Mouse (Mus musculus) neural tube, embryonic 11.5 days (tissue): ENCODE measurements around the gene Ndp. TPM values are rescaled to one million over a fixed set of nuclear protein-coding genes. Genes with fewer than 3 reads are reported as not detected.

Experiments
- ATAC-seq: fragments of 200-750 bp; cut with Nextera tagmentation; 2 replicates; pipeline ENCODE4 v1.8.0; 2017; ENCODE audit warnings: moderate number of reproducible peaks, mild to moderate bottlenecking, moderate TSS enrichment, moderate library complexity; ENCODE audit not compliant: insufficient read depth, low FRiP score, low TSS enrichment
- DNase-seq: peaks from one replicate; pipeline ENCODE4 v3.0.0-alpha.2; 2015; ENCODE audit warnings: low spot score
- H3K27ac ChIP-seq: fragments of 300-500 bp; sonication (generic); 2 replicates; pipeline ENCODE4 v1.5.1; 2014; ENCODE audit warnings: low read depth, mild to moderate bottlenecking, low read length
- H3K27me3 ChIP-seq: fragments of 300-500 bp; sonication (generic); 2 replicates; pipeline ENCODE4 v1.6.1; 2014; ENCODE audit warnings: mild to moderate bottlenecking, low read length, mixed read lengths; ENCODE audit not compliant: control insufficient read depth, insufficient read depth
- H3K36me3 ChIP-seq: fragments of 300-500 bp; sonication (generic); 2 replicates; pipeline ENCODE4 v1.6.1; 2014; ENCODE audit warnings: mild to moderate bottlenecking, low read length, moderate library complexity, mixed read lengths; ENCODE audit not compliant: control insufficient read depth, insufficient read depth
- H3K4me1 ChIP-seq: fragments of 300-500 bp; sonication (generic); 2 replicates; pipeline ENCODE4 v1.6.1; 2014; ENCODE audit warnings: low read length, mixed read lengths; ENCODE audit not compliant: control insufficient read depth, insufficient read depth
- H3K4me2 ChIP-seq: fragments of 300-500 bp; sonication (generic); 2 replicates; pipeline ENCODE4 v1.6.1; 2014; ENCODE audit warnings: low read depth, mild to moderate bottlenecking, moderate library complexity
- H3K4me3 ChIP-seq: fragments of 300-500 bp; sonication (generic); 2 replicates; pipeline ENCODE4 v1.5.1; 2014; ENCODE audit warnings: low read depth, low read length
- H3K9ac ChIP-seq: fragments of 300-500 bp; sonication (generic); 2 replicates; pipeline ENCODE4 v1.6.1; 2014; ENCODE audit warnings: mild to moderate bottlenecking, low read length
- H3K9me3 ChIP-seq: fragments of 300-500 bp; sonication (generic); 2 replicates; pipeline ENCODE4 v1.6.1; 2016; ENCODE audit warnings: low read length; ENCODE audit not compliant: control insufficient read depth
- WGBS: fragments of 180-500 bp; shearing (Covaris S2); extraction: QIAGEN DNeasy Blood & Tissue Kit; methylation state at CpG from one replicate; pipeline ENCODE4 v1.1.7; 2014; 5-methylcytosine and 5-hydroxymethylcytosine counted together
- polyA plus RNA-seq: library from polyadenylated mRNA; unstranded; fragments of >200 nt; fragmentation: Nextera tagmentation; extraction: Ambion mirVana; gene quantifications from 2 replicates; pipeline ENCODE4 v1.2.1, GENCODE M21; 2014

The Ndp gene
- 7.7 and 8.4 TPM in 2 replicates for polyA plus RNA-seq

DNA sequence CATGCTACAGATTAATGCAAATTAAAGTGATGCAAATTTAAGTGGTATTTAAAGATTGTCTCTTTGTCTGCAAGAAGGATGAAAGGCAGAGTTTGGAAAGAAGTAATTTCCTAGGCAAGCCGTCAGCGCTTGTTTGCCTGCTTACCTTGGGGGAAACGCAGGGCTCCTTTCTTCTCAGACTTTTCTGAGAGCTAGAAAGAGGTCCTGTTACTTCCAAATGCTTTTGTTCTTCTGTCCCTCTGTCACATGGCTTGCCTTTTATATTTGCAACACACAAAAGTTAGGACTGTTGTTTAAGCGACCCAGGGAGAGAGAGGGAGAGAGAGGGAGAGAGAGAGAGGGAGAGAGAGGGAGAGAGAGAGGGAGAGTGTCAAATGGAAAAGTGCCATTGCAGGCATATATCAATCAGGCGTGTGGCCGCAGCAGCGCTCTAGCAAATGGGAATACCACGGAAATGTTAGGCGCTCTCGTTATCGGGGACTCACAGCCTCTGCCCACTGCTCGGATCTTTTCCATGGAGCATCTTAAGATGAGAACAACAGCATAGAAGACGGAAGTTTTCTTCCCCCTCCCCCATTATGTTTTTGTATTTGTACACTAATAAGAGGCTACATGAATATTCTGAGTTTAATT, at the start of gene Ndp:
Gene Ndp, minus strand, starts transcription at position 534 of the 633 bp plus-strand sequence.
- Histone ChIP-seq H3K9ac (peak within 1 kb of the TSS; percentile 18; the same call in 1 of the 2 replicates), H3K4me2 (peak within 1 kb of the TSS; percentile 39), H3K9me3 (no peaks in the 10 kb centered on the region), H3K4me1 (no peaks in the 10 kb centered on the region), H3K27ac (peak within 1 kb of the TSS; percentile 9), H3K4me3 (peak within 1 kb of the TSS; percentile 18), H3K36me3 (no peaks in the 10 kb centered on the region), H3K27me3 (no peaks in the 10 kb centered on the region)
- 16% methylated on average over 13 of the region's 13 CpGs for WGBS
- ATAC-seq (no peak), DNase-seq (peak; percentile 12)

DNA sequence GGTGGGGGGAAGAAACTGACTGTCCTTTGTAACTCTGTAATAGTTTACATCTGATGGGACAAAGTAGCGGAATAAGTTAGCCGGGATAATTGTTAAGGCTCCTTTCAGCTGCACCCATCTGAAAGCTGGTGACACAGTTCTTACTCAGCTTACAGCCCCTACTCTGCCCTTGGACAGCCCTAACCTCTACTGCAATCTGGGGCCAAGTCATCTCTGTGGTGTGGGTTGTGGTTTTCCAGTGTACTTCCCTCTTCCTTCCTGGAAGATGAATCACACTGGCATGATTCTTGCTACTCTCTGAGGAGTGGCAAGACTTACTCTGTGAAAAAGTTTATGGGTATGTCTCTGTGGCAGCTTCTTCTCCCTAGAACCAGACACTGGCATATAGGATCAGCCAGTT, 43.2 kb upstream of the Ndp start:
- WGBS: 91% methylated on average over 2 of the region's 2 CpGs
- no peak for ATAC-seq
- no peak overlapping the region for H3K27ac ChIP-seq

DNA sequence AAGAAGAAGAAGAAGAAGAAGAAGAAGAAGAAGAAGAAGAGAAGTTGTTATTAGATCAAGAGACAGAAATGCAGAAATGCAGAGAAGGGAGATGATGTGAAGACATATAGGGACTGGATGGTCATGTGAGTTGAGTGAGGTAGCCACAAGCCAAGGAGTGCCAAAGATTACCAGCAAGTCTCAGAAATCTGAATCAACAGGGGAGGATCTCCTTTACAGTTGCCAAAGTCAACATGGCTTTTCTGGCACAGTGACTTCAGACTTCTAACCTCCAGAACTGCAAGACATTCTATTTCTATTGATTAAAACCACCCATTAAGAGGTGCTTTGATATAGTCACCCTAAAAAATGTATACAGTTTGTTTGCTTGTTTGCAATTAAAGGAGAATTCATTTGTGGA, 6.4 kb upstream of the Ndp start:
- Histone ChIP-seq H3K36me3 (no peaks in the 10 kb centered on the region), H3K27ac (no peak overlapping the region)

More for the DNA sequence above, 43.2 kb upstream of the Ndp start:
- no peak overlapping the region for H3K9ac ChIP-seq
- H3K4me2 ChIP-seq: no peak overlapping the region
- no peaks in the 10 kb centered on the region for H3K27me3 ChIP-seq
- H3K4me3 ChIP-seq: no peak overlapping the region
- no peaks in the 10 kb centered on the region for H3K9me3 ChIP-seq
- no peaks in the 10 kb centered on the region for H3K4me1 ChIP-seq
- DNase-seq: no peak
- H3K36me3 ChIP-seq: no peaks in the 10 kb centered on the region

DNA sequence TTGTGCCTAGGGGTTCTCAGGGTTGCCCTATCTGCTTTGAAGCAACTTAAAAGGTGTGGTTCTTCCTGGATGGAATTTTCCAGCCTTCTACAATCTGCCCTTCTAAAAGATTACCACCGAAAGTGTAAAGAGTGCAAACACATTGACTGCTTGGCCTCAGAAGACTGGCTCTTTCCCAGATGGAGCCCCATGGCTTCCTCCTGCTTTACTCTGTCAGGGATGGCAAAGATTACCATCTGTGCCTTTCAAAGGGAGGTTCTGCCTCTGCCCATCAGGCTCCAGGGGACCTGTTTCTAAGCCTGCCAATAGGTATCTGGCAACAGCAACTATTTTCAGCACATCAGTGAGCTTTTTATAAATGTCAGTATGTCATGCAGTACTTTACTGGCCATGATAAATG, 1.5 kb upstream of the Ndp start:
- ATAC-seq: no peak
- 83% methylated on average over 1 of the region's 1 CpGs for WGBS
- Histone ChIP-seq H3K4me3 (no peak overlapping the region), H3K27ac (no peak overlapping the region), H3K4me2 (no peak overlapping the region), H3K4me1 (no peaks in the 10 kb centered on the region), H3K9ac (no peak overlapping the region), H3K36me3 (no peaks in the 10 kb centered on the region), H3K9me3 (no peaks in the 10 kb centered on the region), H3K27me3 (no peaks in the 10 kb centered on the region)
- DNase-seq: no peak

More for the DNA sequence above, 6.4 kb upstream of the Ndp start:
- ATAC-seq (no peak), DNase-seq (no peak)
- no peaks in the 10 kb centered on the region for H3K27me3 ChIP-seq
- no peak overlapping the region for H3K4me2 ChIP-seq
- H3K4me1 ChIP-seq: no peaks in the 10 kb centered on the region
- no peak overlapping the region for H3K4me3 ChIP-seq
- H3K9me3 ChIP-seq: no peaks in the 10 kb centered on the region
- H3K9ac ChIP-seq: no peak overlapping the region

DNA sequence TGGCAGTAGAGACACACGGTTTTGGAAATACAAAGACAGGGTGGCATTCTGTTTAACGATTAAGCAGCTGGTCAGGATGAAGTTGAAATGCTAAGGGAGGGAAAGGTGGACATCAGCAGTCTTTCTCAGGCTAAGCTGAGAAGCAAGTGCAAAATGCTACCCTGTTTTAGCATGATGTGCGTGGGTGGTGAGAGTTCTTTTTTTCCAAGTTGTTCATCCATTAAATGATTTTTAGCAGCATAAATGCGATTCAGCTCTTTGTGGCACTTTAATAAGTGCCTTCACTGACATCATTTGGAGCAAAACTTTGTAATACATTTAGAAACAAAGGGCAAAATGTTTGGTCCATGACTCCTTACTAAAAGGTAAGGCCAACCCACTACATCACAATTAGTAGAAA, 337 bp upstream of the Ndp start:
- no peak overlapping the region for H3K9ac ChIP-seq
- no peaks in the 10 kb centered on the region for H3K4me1 ChIP-seq
- ATAC-seq (no peak), DNase-seq (no peak)
- H3K9me3 ChIP-seq: no peaks in the 10 kb centered on the region
- no peak overlapping the region; the same call in 1 of the 2 replicates for H3K4me3 ChIP-seq
- 38% methylated on average over 4 of the region's 4 CpGs for WGBS
- no peaks in the 10 kb centered on the region for H3K27me3 ChIP-seq
- peak overlapping the region; percentile 39 for H3K4me2 ChIP-seq
- no peaks in the 10 kb centered on the region for H3K36me3 ChIP-seq
- H3K27ac ChIP-seq: no peak overlapping the region; the same call in 1 of the 2 replicates

DNA sequence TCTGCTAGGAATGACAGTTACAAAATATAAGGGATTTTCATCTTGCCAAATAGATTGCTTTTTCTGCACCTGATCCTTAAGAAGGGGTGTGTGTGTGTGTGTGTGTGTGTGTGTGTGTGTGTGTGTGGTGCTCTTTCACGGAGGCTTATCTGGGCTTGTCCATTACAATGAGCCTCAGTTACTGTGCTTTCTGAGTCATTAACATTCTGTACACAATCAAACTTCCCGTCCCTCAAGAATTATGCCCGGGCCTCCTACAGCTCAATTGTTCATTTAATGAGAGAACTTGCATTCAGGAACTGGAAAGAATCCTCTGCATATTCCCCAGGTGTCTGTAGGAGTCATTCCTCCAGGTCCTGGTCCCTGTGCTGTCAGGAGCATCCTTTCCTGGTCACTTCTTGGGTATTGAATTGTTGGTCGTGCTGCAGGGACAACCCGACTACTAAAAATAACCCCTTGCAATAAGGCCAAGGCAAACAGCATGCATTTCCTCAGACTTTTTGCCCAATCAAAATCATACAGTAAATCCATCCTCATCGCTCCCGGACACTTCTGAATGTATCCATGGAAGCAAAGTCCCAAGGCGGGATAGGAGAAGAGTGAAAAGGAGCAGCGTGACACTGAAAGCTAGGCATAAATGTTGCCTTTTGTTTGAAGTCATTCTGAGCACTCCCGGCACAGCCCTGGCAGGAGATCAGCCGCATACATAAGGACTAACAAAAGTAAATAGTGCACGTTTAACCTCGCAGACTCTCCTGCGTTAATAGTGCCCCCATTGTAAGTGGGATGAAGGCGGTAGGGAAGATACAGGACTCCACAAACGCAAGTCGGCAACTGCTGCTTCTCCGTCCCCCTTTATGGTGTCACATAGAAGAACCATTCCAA, 1.1 kb downstream of the Ndp start:
- H3K27me3 ChIP-seq: no peaks in the 10 kb centered on the region
- DNase-seq (peak; percentile 27), ATAC-seq (peak; percentile 82)
- H3K9me3 ChIP-seq: no peaks in the 10 kb centered on the region
- 27% methylated on average over 18 of the region's 18 CpGs for WGBS
- H3K36me3 ChIP-seq: no peaks in the 10 kb centered on the region
- no peaks in the 10 kb centered on the region for H3K4me1 ChIP-seq
- H3K9ac ChIP-seq: no peak overlapping the region
- H3K4me3 ChIP-seq: peak overlapping the region; percentile 18
- peak overlapping the region; percentile 9 for H3K27ac ChIP-seq
- H3K4me2 ChIP-seq: peak overlapping the region; percentile 39

DNA sequence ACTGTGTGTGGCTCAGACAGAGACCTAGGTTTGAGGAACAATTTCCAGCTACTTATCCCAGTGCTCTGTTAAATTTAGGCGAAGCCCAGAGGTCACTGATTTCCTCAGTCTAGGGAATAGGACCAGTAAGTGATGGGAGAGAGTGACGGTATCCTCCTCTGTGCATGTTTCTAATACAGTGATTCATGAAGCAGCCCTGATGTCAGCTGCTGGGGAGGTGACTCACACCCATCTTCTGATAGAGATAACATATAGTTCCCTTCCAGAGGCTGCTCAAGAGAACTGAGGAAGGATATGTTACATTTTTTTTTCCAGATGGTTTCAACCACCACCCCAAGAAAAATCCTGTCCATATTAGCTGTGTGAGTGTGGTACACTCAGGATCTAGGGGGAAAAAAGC, 2.9 kb downstream of the Ndp start:
- no peak for ATAC-seq

DNA sequence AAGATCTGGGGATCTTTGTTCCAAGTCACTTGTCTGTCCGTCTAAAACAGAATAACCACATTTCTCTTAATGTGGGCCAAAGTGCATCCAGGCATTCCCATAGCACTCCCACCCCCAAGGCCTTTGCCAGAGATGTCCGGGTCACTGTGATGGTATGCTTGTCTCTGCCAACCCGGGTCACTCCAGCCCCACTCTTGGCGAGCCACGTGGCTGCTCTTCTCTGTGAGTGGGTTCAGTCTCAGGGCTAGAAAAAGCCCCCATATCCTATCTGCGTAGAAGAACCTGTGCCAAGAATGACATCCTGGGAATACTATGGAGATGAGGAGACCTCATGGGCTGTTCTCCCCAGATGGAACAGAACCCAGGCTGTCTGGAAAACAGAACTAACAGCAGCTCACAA, 4.0 kb downstream of the Ndp start:
- H3K9me3 ChIP-seq: no peaks in the 10 kb centered on the region; the same call in 1 of the 2 replicates
- no peak overlapping the region for H3K9ac ChIP-seq
- WGBS: 77% methylated on average over 6 of the region's 6 CpGs
- no peaks in the 10 kb centered on the region for H3K4me1 ChIP-seq
- H3K4me3 ChIP-seq: no peak overlapping the region
- ATAC-seq (no peak), DNase-seq (no peak)
- no peak overlapping the region for H3K27ac ChIP-seq
- no peaks in the 10 kb centered on the region for H3K27me3 ChIP-seq
- H3K36me3 ChIP-seq: no peaks in the 10 kb centered on the region
- H3K4me2 ChIP-seq: no peak overlapping the region

More for the DNA sequence above, 2.9 kb downstream of the Ndp start:
- WGBS: 76% methylated on average over 2 of the region's 2 CpGs
- Histone ChIP-seq H3K4me1 (no peaks in the 10 kb centered on the region), H3K27ac (no peak overlapping the region), H3K4me2 (no peak overlapping the region), H3K27me3 (no peaks in the 10 kb centered on the region), H3K9me3 (no peaks in the 10 kb centered on the region; the same call in 1 of the 2 replicates), H3K4me3 (no peak overlapping the region), H3K9ac (no peak overlapping the region), H3K36me3 (no peaks in the 10 kb centered on the region)
- DNase-seq: no peak
